Mouse (Mus musculus) right cerebral cortex, adult 18-20 months (tissue): ENCODE measurements around the gene Srsf9.

Source experiments
- DNase-seq: peaks from one replicate; pipeline ENCODE4 v3.0.0; 2022; ENCODE audit warnings: mixed read lengths

Gene Srsf9

GRCm38 (mm10) chr5:115327610-115328548 is 902 bp downstream of the Srsf9 start:
- DNase-seq = no peak

- DNase-seq = peak; percentile 42
These were observed 4.0 kb downstream of the Srsf9 start for GRCm38 (mm10) chr5:115330955-115331354.

- DNase-seq = no peak
These were observed 6.6 kb downstream of the Srsf9 start for GRCm38 (mm10) chr5:115333626-115334025.

GRCm38 (mm10) chr5:115340007-115340406 is 13.0 kb downstream of the Srsf9 start:
- DNase-seq = no peak

GRCm38 (mm10) chr5:115340577-115341313 is 13.8 kb downstream of the Srsf9 start, which contains the start of the genes Gatc and Triap1:
TSS of gene Gatc (minus strand) at chr5:115341178.
TSS of gene Triap1 (plus strand) at chr5:115341225.
- peak; percentile 90 for DNase-seq

- DNase-seq = no peak
These were observed 14.6 kb downstream of the Srsf9 start for GRCm38 (mm10) chr5:115341314-115342165.

- peak; percentile 78 for DNase-seq
These were observed 20.6 kb downstream of the Srsf9 start for GRCm38 (mm10) chr5:115347564-115347963.

GRCm38 (mm10) chr5:115348546-115349224 is 21.7 kb downstream of the Srsf9 start, which contains the start of gene Cox6a1:
TSS of gene Cox6a1 (minus strand) at chr5:115348981.
- peak; percentile 99 for DNase-seq

GRCm38 (mm10) chr5:115349225-115349555 is 22.2 kb downstream of the Srsf9 start:
- DNase-seq = no peak

- no peak for DNase-seq
These were observed 24.4 kb downstream of the Srsf9 start for GRCm38 (mm10) chr5:115351348-115351747.

GRCm38 (mm10) chr5:115355070-115355469 is 28.1 kb downstream of the Srsf9 start:
- no peak for DNase-seq

GRCm38 (mm10) chr5:115358872-115359271 is 31.9 kb downstream of the Srsf9 start:
- DNase-seq = peak; percentile 70

- no peak for DNase-seq
These were observed 32.5 kb downstream of the Srsf9 start for GRCm38 (mm10) chr5:115359438-115359837.

- DNase-seq = no peak
These were observed 32.9 kb downstream of the Srsf9 start for GRCm38 (mm10) chr5:115359851-115360372.

- DNase-seq = no peak
These were observed 35.2 kb downstream of the Srsf9 start for GRCm38 (mm10) chr5:115362216-115362615.

GRCm38 (mm10) chr5:115362819-115363714 is 36.1 kb downstream of the Srsf9 start:
- peak; percentile 88 for DNase-seq

- DNase-seq = no peak
These were observed 37.8 kb downstream of the Srsf9 start for GRCm38 (mm10) chr5:115364782-115365181.

GRCm38 (mm10) chr5:115371736-115372135 is 44.8 kb downstream of the Srsf9 start:
- no peak for DNase-seq

GRCm38 (mm10) chr5:115373441-115374203 is 46.6 kb downstream of the Srsf9 start:
- peak; percentile 25 for DNase-seq
